Mouse (Mus musculus) urinary bladder, adult 18-20 months (tissue): Measurements from ENCODE around the gene Gm49322.
A peak's percentile ranks its signal among the peaks of the same experiment; 100 is the strongest.

Experiments
- DNase-seq, 2 experiments: peaks; one replicate each; pipeline ENCODE4 v3.0.0; 2022; ENCODE audit warnings: low spot score in 2 of 2, mixed read lengths in 2 of 2

The Gm49322 gene

GRCm38 (mm10) chr10:80584045-80584488 is 21.8 kb upstream of the Gm49322 start:
- DNase-seq, result no peak

DNA sequence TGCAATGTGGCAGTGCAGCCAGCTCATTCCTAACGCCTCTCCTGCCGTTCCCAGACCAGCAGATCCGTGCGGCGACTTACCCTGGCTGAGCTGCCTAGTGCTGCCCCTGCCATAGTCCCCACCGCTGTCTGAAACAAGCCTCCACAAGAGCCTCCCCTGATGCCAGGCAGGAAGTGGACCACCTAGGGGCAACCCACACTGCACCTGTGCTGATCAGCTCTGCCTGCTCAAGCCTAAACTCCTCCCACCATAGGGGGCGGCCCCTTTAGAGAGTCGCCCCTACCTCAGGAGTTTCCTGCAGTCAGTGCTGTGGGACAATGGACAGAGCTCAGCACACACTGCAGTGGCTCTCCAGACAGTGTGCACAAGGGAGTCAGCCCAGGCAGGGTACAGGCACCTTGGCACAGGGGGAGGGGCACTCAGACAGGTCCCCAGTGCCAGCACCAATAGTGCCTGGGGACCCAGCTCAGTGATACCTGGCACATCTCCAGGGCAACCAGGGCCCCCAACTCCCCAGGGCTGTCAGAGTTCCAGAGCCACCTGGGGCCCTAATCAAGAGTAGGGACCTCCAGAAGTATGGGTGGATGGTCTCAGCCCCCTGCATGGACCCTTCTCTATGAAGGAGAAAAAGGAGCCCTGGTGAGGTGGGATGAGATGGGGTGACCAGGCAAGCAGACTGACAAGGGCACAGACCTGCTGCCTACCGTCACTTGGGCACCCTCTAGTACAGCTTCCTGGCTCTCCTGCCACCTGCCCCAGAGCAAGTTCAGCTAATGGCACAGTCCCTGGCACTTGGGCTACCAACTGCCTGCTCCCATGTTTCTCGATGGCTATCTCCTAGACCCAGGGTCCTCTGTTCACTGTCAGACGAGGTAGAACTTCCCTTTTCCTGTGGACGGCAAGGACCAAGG is 20.9 kb upstream of the Gm49322 start:
- DNase-seq, result no peak

DNA sequence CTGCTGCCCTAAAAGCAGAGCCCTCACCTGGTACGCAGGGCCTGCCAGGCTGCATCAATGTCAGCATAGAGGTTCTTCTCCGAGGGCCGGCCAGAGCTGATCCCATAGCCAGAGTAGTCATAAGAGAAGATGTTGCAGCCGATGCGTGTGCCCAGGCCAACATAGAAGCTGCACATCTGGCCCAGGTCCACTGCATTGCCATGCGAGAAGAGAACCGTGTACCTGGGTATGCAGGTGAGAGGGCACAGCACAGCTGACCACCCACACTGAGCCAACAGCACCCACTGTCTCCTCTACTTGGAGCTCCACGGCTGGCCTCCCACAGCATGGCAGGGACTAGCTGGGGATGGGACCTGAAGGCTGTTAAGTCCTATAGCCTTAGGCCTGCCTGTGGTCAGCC is 20.2 kb upstream of the Gm49322 start:
- no peak for DNase-seq

DNA sequence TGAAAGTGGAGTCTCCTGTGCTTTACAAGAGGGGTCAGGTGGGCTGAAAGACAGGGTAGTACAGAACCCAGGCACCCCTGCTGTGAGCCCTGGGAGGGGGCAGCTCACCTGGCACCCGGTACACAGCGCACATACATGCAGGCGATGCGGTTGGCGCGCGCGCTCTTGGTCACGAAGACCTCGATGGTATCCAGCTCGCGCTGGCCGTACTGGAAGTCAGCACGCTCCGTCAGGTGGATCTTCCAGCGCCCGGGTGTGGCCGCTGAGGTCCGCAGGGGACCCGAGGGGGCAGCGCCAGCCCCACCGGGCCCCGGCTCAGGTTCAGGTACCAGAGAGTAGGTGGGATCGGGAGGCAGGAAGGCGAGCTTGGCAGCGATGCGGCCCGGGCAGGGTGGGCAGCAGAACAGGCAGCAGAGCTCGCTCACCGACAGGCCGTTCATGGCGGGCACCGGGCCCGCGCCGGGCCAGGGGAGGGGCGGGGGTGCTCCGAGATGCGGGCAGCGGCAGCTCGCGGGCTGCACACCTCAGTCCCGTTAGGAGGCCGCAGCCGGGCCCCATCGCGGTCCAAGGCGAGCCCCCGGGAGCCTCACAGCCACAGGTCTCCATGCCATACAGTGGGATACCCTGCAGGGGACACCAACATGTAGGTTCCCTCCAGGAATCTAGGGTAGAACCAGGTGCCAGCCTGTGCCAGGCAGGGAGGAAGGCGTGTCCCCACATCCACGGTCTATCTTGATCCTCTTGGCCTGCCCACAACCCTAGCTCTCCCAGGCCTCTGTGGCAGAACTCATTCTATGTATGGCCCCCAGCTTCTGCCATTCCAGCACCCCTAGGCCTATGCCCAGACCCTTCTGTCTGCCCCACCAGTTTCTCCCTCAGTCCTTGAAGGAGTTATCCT is 19.2 kb upstream of the Gm49322 start:
- no peak for DNase-seq

- DNase-seq, result no peak
These were observed 18.5 kb upstream of the Gm49322 start for GRCm38 (mm10) chr10:80587305-80587657.

DNA sequence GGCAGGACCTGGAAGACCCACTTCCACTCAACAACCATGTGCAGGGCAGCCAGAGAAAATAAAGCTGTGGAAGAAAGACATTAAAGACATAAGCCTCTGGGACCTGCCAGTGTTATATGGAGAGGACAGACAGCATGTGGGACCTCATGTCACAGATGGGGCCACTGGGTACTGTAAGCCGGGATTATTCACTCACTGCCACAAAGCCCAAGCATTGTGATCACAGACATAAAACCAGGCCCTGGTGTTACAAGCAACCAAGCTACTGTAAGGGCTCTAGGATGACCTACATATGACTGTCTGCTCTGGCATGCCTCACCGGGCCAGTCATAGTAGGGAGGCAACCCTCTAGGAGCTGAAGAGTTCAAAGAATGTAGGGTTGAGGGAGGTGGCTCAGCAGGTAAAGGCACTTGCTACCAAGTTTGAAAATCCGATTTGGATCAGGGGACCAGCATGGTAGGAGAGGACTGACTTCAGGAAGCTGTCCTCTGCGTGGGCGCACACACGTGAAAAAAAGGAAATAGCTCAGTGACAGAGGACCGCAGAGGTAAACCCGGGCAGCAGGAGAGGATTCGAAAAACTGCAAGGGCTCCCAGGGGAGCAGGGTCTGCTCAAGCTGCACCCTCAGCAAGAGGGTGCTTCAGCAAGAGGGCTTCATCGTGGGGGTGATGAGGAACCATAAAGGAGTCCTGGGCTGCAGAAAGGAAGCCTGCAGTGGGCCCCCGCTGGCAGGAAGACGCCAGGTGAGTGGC is 16.5 kb upstream of the Gm49322 start:
- no peak for DNase-seq

- peak; percentile 84 to 94 for DNase-seq
These were observed 15.7 kb upstream of the Gm49322 start, which contains the start of gene Abhd17a for GRCm38 (mm10) chr10:80589879-80590854. Gene Abhd17a (minus strand): TSS chr10:80590341.

- DNase-seq, result no peak
These were observed 9.5 kb upstream of the Gm49322 start for GRCm38 (mm10) chr10:80596318-80596717.

GRCm38 (mm10) chr10:80602698-80603325 is 3.0 kb upstream of the Gm49322 start, which contains the start of the genes Scamp4 and Adat3:
Gene Scamp4 (plus strand): TSS chr10:80602872.
Gene Adat3 (plus strand): TSS chr10:80602880.
- DNase-seq, result peak; percentile 89 to 98

DNA sequence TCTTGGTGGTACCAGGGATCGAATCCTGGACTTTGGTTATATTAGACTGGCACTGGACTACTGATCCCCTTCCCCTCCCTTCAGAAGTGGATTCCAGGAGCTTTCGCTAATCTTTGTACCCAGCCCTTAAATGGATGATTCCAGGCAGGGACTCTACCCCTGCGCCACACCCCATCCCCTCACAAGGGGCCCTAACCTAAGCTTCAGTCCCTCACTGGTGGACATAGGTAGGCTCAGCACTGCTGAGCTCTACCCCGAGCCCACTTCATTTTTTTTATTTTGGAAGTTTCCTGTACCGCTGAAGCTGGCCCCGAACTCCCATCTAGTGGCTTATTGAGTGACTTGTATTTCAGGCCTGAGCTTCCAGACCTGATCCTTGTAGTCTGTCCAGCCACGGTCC is 2.5 kb upstream of the Gm49322 start:
- no peak for DNase-seq

GRCm38 (mm10) chr10:80604001-80604509 is 1.8 kb upstream of the Gm49322 start:
- DNase-seq, result no peak

- DNase-seq, result no peak
These were observed 833 bp upstream of the Gm49322 start for GRCm38 (mm10) chr10:80604988-80605387.

DNA sequence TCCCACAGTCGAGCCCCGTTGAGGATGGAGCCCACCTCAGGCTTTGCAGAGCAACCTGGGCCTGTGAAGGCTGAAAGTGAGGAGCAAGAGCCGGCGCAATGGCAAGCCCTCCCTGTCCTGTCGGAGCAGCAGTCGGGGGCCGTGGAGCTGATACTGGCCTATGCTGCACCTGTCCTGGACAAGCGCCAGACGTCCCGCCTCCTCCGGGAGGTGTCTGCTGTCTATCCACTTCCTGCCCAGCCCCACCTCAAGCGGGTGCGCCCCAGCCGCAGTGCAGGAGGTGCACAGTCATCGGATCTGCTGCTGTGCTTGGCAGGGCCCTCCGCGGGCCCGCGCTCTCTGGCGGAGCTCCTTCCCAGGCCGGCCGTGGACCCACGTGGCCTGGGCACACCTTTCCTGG is 485 bp downstream of the Gm49322 start:
- no peak for DNase-seq

GRCm38 (mm10) chr10:80606737-80607350 is 1.0 kb downstream of the Gm49322 start:
- DNase-seq, result no peak

DNA sequence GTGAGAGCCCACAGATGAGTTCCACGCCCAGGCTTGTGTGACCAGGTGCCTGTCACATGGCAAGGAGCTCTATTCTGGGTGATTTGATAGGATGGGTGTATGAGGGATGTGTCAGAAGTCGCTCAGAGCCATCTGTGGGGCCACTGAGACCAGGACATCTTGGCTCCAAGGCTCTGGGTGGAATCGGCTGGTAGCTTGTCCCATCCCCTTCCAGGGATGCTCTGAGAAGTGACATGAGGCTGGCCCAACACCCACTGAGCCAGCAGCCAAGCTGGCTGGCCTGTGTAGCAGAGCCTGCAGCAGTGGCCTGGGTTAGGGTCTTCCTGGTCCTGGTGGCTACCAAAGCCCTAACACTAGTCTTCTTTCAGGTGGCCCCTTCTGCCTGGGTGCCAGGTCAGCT is 2.6 kb downstream of the Gm49322 start:
- DNase-seq, result no peak

DNA sequence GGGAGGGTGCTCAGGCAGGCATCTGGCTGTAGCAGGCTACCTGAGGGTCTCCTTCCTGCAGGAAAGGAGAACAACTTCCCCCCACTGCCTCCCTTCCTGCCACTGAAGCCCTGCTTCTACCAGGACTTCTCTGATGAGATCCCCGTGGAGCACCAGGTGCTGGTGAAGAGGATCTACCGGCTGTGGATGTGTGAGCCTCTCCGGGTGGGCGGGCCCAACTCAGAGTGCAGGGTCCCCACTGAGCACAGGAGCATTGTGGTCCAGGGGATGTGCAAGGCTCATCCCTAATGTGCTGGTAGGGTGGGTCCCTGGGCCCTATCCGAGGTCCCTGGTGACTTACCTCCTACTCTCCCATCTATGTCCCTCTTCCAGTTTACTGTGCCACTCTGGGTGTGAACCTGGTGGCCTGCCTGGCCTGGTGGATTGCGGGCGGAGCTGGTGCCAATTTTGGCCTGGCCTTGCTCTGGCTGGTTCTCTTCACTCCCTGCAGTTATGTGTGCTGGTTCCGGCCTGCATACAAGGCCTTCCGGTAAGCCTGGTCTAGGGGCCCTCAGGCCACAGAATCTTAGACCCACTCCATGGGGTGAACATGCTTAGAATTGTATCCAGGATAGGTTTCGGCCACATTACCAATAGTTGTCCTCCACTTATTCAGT is 3.6 kb downstream of the Gm49322 start:
- no peak for DNase-seq

DNA sequence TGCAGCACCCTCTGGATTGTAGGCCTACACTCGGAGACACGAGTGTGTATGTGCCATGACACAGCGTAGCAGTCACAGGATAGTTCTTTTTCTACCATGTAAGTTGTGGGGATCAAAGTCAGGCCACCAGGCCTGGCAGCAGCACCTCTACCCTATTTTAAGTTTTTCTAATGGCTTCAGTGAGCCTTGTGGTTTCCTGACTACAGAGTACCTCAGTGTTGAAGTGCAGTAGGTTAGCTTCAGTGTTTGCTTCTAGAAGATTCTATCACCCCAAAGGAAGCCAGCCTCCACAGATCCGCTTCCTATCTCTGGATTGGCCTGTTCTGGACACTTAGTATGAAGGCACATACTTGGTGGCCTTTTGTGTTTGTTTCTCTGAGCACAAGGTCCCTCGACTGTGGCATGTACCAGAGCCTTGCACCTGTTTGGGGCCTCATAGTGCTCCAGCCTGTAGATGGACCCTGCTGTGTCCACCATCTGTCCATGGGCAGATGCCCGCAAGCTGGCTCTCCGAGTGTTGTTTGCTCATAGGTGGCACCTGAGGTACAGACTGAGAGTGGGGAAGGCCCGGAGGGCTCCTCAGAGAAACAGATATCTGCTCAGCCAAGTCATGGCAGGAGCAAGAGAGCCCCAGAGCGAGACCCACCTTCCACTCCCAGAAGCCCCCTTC is 4.4 kb downstream of the Gm49322 start:
- no peak for DNase-seq

GRCm38 (mm10) chr10:80611024-80611423 is 5.2 kb downstream of the Gm49322 start:
- peak in 1 of 2 experiments; percentile 29 for DNase-seq
